Mouse (Mus musculus) left cerebral cortex, postnatal 14 days (tissue): ENCODE measurements around the gene Slc24a4. TPM values are rescaled to one million over a fixed set of nuclear protein-coding genes. Genes with fewer than 3 reads are reported as not detected.
A peak's percentile ranks its signal among the peaks of the same experiment; 100 is the strongest.

Source experiments
- DNase-seq, 2 experiments: peaks; one replicate each; pipeline ENCODE4 v3.0.0; 2021 to 2022; ENCODE audit warnings: low spot score in 2 of 2, mixed read lengths in 1 of 2
- intact Hi-C: fragments of 180-260 bp; cut with DNase I; formaldehyde crosslinking; loops from one replicate; pipeline ENCODE4 v1.15.1; 2025
- total RNA-seq, 2 experiments: library from RNA; stranded (reverse); gene quantifications; 2 replicates each; pipeline ENCODE4 v1.2.3; 2021

Gene Slc24a4
- total RNA-seq, 2 experiments from 2014 or later = 25.8 to 26.4 TPM

- DNase-seq = no peak
Observed at GRCm38 (mm10) chr12:102225165-102225564, 96.6 kb downstream of the Slc24a4 start.

GRCm38 (mm10) chr12:102235551-102235950 is 107.0 kb downstream of the Slc24a4 start:
- no peak for DNase-seq
- intact Hi-C loops = no loop called here

More at GRCm38 (mm10) chr12:102225165-102225564, 96.6 kb downstream of the Slc24a4 start:
- intact Hi-C loops = no loop called here

- no peak for DNase-seq
- intact Hi-C loops = no loop called here
Observed at GRCm38 (mm10) chr12:102236317-102236716, 107.8 kb downstream of the Slc24a4 start.

- DNase-seq = peak in 1 of 2 experiments; percentile 12
- intact Hi-C loops = no loop called here
Observed at GRCm38 (mm10) chr12:102242076-102242722, 113.7 kb downstream of the Slc24a4 start.

GRCm38 (mm10) chr12:102243915-102244314 is 115.4 kb downstream of the Slc24a4 start:
- DNase-seq = no peak

GRCm38 (mm10) chr12:102246226-102246625 is 117.7 kb downstream of the Slc24a4 start:
- no peak for DNase-seq
- intact Hi-C loops = no loop called here

More at GRCm38 (mm10) chr12:102243915-102244314, 115.4 kb downstream of the Slc24a4 start:
- intact Hi-C loops = no loop called here

GRCm38 (mm10) chr12:102248104-102248503 is 119.6 kb downstream of the Slc24a4 start:
- no peak for DNase-seq
- intact Hi-C loops = no loop called here

GRCm38 (mm10) chr12:102250316-102250715 is 121.8 kb downstream of the Slc24a4 start:
- peak in 1 of 2 experiments; percentile 41 for DNase-seq
- intact Hi-C loops = loop anchor here (10.0 kb wide), 1 partner anchor 134 kb away; no protein-coding TSS in a partner anchor

GRCm38 (mm10) chr12:102251070-102251469 is 122.5 kb downstream of the Slc24a4 start:
- DNase-seq = peak; percentile 47 to 61
- intact Hi-C loops = loop anchor here (10.0 kb wide), 1 partner anchor 134 kb away; no protein-coding TSS in a partner anchor

- intact Hi-C loops = loop anchor here (10.0 kb wide), 1 partner anchor 133 kb away; no protein-coding TSS in a partner anchor
- peak in 1 of 2 experiments; percentile 37 for DNase-seq
Observed at GRCm38 (mm10) chr12:102251985-102252384, 123.5 kb downstream of the Slc24a4 start.

GRCm38 (mm10) chr12:102252525-102252924 is 124.0 kb downstream of the Slc24a4 start:
- intact Hi-C loops = loop anchor here (10.0 kb wide), 1 partner anchor 132 kb away; no protein-coding TSS in a partner anchor

GRCm38 (mm10) chr12:102255012-102255411 is 126.5 kb downstream of the Slc24a4 start:
- intact Hi-C loops = loop anchor here (10.0 kb wide), 1 partner anchor 130 kb away; no protein-coding TSS in a partner anchor
- no peak for DNase-seq

More at GRCm38 (mm10) chr12:102252525-102252924, 124.0 kb downstream of the Slc24a4 start:
- no peak for DNase-seq

- no peak for DNase-seq
- intact Hi-C loops = loop anchor here (10.0 kb wide), 1 partner anchor 126 kb away; no protein-coding TSS in a partner anchor
Observed at GRCm38 (mm10) chr12:102258522-102259112, 130.1 kb downstream of the Slc24a4 start.

GRCm38 (mm10) chr12:102261933-102262396 is 133.4 kb downstream of the Slc24a4 start:
- no peak for DNase-seq
- intact Hi-C loops = no loop called here

- intact Hi-C loops = no loop called here
- DNase-seq = no peak
Observed at GRCm38 (mm10) chr12:102262809-102263208, 134.3 kb downstream of the Slc24a4 start.

GRCm38 (mm10) chr12:102263249-102263648 is 134.7 kb downstream of the Slc24a4 start:
- intact Hi-C loops = no loop called here
- DNase-seq = no peak

- DNase-seq = no peak
- intact Hi-C loops = no loop called here
Observed at GRCm38 (mm10) chr12:102266433-102266832, 137.9 kb downstream of the Slc24a4 start.

GRCm38 (mm10) chr12:102269144-102269543 is 140.6 kb downstream of the Slc24a4 start:
- no peak for DNase-seq
- intact Hi-C loops = no loop called here

GRCm38 (mm10) chr12:102270776-102271405 is 142.4 kb downstream of the Slc24a4 start:
- intact Hi-C loops = no loop called here
- no peak for DNase-seq

GRCm38 (mm10) chr12:102271447-102271846 is 142.9 kb downstream of the Slc24a4 start:
- no peak for DNase-seq
- intact Hi-C loops = no loop called here
